Mouse (Mus musculus) midbrain, postnatal 0 days (tissue): Measurements from ENCODE around the gene Fntb. TPM values are rescaled to one million over a fixed set of nuclear protein-coding genes. Genes with fewer than 3 reads are reported as not detected.

Experiments used
- ATAC-seq: fragments of 200-750 bp; cut with Nextera tagmentation; 2 replicates; pipeline ENCODE4 v1.8.0; 2017; ENCODE audit warnings: moderate number of reproducible peaks, mild to moderate bottlenecking, moderate TSS enrichment, moderate library complexity; ENCODE audit not compliant: low FRiP score
- DNase-seq: peaks from one replicate; pipeline ENCODE4 v3.0.0-alpha.2; 2015; ENCODE audit warnings: low spot score
- H3K27ac ChIP-seq: fragments of 300-500 bp; sonication (generic); 2 replicates; pipeline ENCODE4 v1.5.1; 2014; ENCODE audit warnings: low read depth, mild to moderate bottlenecking, low read length, mixed read lengths
- H3K27me3 ChIP-seq: fragments of 300-500 bp; sonication (generic); 2 replicates; pipeline ENCODE4 v1.6.1; 2014; ENCODE audit warnings: low read length, control low read depth, mixed read lengths; ENCODE audit not compliant: insufficient read depth
- H3K36me3 ChIP-seq: fragments of 300-500 bp; sonication (generic); 2 replicates; pipeline ENCODE4 v1.6.1; 2014; ENCODE audit warnings: low read length, control low read depth, mixed read lengths; ENCODE audit not compliant: insufficient read depth
- H3K4me1 ChIP-seq: fragments of 300-500 bp; sonication (generic); 2 replicates; pipeline ENCODE4 v1.6.1; 2014; ENCODE audit warnings: mild to moderate bottlenecking, control low read depth, antibody characterized with exemption, low read length, mixed read lengths; ENCODE audit not compliant: insufficient read depth
- H3K4me2 ChIP-seq: fragments of 300-500 bp; sonication (generic); 2 replicates; pipeline ENCODE4 v1.6.1; 2014; ENCODE audit warnings: low read depth, mild to moderate bottlenecking, low read length, mixed read lengths; ENCODE audit not compliant: poor library complexity, severe bottlenecking
- H3K4me3 ChIP-seq: fragments of 300-500 bp; sonication (generic); 2 replicates; pipeline ENCODE4 v1.5.1; 2014; ENCODE audit warnings: low read depth, mild to moderate bottlenecking, low read length, moderate library complexity
- H3K9ac ChIP-seq: fragments of 300-500 bp; sonication (generic); replicated peaks from 2 replicates; pipeline ENCODE4 v1.6.1; 2014; ENCODE audit warnings: mild to moderate bottlenecking, low read length, moderate library complexity, mixed read lengths; ENCODE audit not compliant: poor library complexity, severe bottlenecking
- H3K9me3 ChIP-seq: fragments of 300-500 bp; sonication (generic); 2 replicates; pipeline ENCODE4 v1.6.1; 2016; ENCODE audit warnings: low read length, control low read depth
- CTCF ChIP-seq: IDR thresholded peaks from 2 replicates; pipeline ENCODE4 v1.5.1; 2016; ENCODE audit warnings: antibody characterized with exemption, mild to moderate bottlenecking
- WGBS: fragments of 180-500 bp; shearing (Covaris S2); extraction: QIAGEN DNeasy Blood & Tissue Kit; methylation state at CpG from one replicate; pipeline ENCODE4 v1.1.7; 2014; 5-methylcytosine and 5-hydroxymethylcytosine counted together
- polyA plus RNA-seq: library from polyadenylated mRNA; unstranded; fragments of >200 nt; fragmentation: Nextera tagmentation; extraction: Ambion mirVana; gene quantifications from 2 replicates; pipeline ENCODE4 v1.2.1, GENCODE M21; 2015
- total RNA-seq: library from RNA; depleted of rRNA; stranded (reverse); fragments of >200 nt; gene quantifications from 2 replicates; pipeline ENCODE4 v1.2.3, GENCODE M21; 2014

Fntb gene
- total and polyA plus RNA-seq, 2 experiments from 2014 or later: 34.3 to 36.6 TPM

- Histone ChIP-seq H3K4me1 (no peaks in the 10 kb centered on the region), H3K9ac (no peak overlapping the region), H3K9me3 (no peaks in the 10 kb centered on the region), H3K27me3 (no peaks in the 10 kb centered on the region), H3K4me2 (no peak overlapping the region), H3K27ac (no peak overlapping the region), H3K36me3 (peaks cover 11% of the 10 kb centered on the region), H3K4me3 (no peak overlapping the region)
- 91% methylated on average over 8 of the region's 8 CpGs for WGBS
- DNase-seq (no peak), ATAC-seq (no peak)
- TF ChIP-seq CTCF: no peak
These were observed 155.6 kb downstream of the Fntb start for GRCm38 (mm10) chr12:76920990-76921389.

- WGBS: 96% methylated on average over 8 of the region's 8 CpGs
- DNase-seq: no peak
- H3K4me2 ChIP-seq: no peak overlapping the region
- no peak overlapping the region for H3K27ac ChIP-seq
- peaks cover 11% of the 10 kb centered on the region for H3K36me3 ChIP-seq
- H3K4me1 ChIP-seq: no peaks in the 10 kb centered on the region
- H3K27me3 ChIP-seq: no peaks in the 10 kb centered on the region
- H3K4me3 ChIP-seq: no peak overlapping the region
- H3K9me3 ChIP-seq: no peaks in the 10 kb centered on the region
- no peak for TF ChIP-seq CTCF
- no peak overlapping the region for H3K9ac ChIP-seq
- no peak for ATAC-seq
These were observed 157.7 kb downstream of the Fntb start for GRCm38 (mm10) chr12:76923118-76923517.

- Histone ChIP-seq H3K4me2 (no peak overlapping the region), H3K27me3 (no peaks in the 10 kb centered on the region), H3K4me1 (no peaks in the 10 kb centered on the region), H3K27ac (no peak overlapping the region), H3K4me3 (no peak overlapping the region), H3K9me3 (no peaks in the 10 kb centered on the region), H3K9ac (no peak overlapping the region), H3K36me3 (peaks cover 9% of the 10 kb centered on the region)
- no peak for ATAC-seq
- no peak for DNase-seq
- no peak for TF ChIP-seq CTCF
- 95% methylated on average over 10 of the region's 10 CpGs for WGBS
These were observed 159.7 kb downstream of the Fntb start for GRCm38 (mm10) chr12:76924904-76925604.

GRCm38 (mm10) chr12:76926338-76926945 is 161.1 kb downstream of the Fntb start:
- no peaks in the 10 kb centered on the region for H3K27me3 ChIP-seq
- no peak for TF ChIP-seq CTCF
- H3K27ac ChIP-seq: no peak overlapping the region
- H3K36me3 ChIP-seq: no peaks in the 10 kb centered on the region
- 85% methylated on average over 10 of the region's 10 CpGs for WGBS
- H3K4me1 ChIP-seq: no peaks in the 10 kb centered on the region
- DNase-seq (no peak), ATAC-seq (no peak)
- no peak overlapping the region for H3K4me3 ChIP-seq
- no peak overlapping the region for H3K4me2 ChIP-seq
- H3K9ac ChIP-seq: no peak overlapping the region
- H3K9me3 ChIP-seq: no peaks in the 10 kb centered on the region

DNA sequence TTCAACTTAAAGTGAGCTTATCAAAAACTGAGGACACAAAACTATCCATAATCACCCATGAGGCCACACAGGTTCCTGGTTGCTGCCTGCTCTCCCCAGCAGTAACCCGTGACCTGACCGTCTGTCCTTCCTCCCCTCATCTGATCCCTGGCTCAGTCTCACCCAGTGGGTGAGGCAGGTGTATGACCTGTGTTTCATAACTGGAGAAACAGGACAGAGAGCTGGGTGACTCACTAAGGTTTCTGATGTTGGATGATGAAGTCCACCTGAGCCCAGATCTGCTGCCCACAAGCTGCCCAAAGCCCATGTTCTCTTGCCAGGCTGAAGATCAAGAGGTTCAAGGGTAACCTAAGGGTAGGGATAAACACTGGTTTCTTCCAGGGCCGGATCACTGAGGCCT is 161.6 kb downstream of the Fntb start:
- no peaks in the 10 kb centered on the region for H3K27me3 ChIP-seq
- H3K4me1 ChIP-seq: no peaks in the 10 kb centered on the region
- 90% methylated on average over 3 of the region's 3 CpGs for WGBS
- ATAC-seq: no peak
- no peak overlapping the region for H3K4me2 ChIP-seq
- TF ChIP-seq CTCF: no peak
- no peak overlapping the region for H3K4me3 ChIP-seq
- H3K36me3 ChIP-seq: no peaks in the 10 kb centered on the region
- no peaks in the 10 kb centered on the region for H3K9me3 ChIP-seq
- DNase-seq: no peak
- H3K9ac ChIP-seq: no peak overlapping the region
- H3K27ac ChIP-seq: no peak overlapping the region

- WGBS: 62% methylated on average over 10 of the region's 10 CpGs
- Histone ChIP-seq H3K27me3 (no peaks in the 10 kb centered on the region), H3K4me3 (no peak overlapping the region), H3K9me3 (no peaks in the 10 kb centered on the region), H3K9ac (no peak overlapping the region), H3K4me2 (no peak overlapping the region), H3K27ac (no peak overlapping the region), H3K4me1 (no peaks in the 10 kb centered on the region), H3K36me3 (0 out of 2 replicates have a peak, but pooled peaks cover 3% of the 10 kb centered on the region)
- no peak for DNase-seq
- ATAC-seq: no peak
- TF ChIP-seq CTCF: no peak
These were observed 162.2 kb downstream of the Fntb start for GRCm38 (mm10) chr12:76927539-76927938.
